Mouse (Mus musculus) liver, embryonic 12.5 days (tissue): ENCODE data around the gene Mup18. TPM values are rescaled to one million over a fixed set of nuclear protein-coding genes. Genes with fewer than 3 reads are reported as not detected.
"Not testable (repeated sequence)": the region's sequence is repeated elsewhere in the genome, so short reads cannot be mapped to it uniquely, and the experiment has no call there.

Experiments
- ATAC-seq: fragments of 200-750 bp; cut with Nextera tagmentation; 2 replicates; pipeline ENCODE4 v1.8.0; 2017; ENCODE audit warnings: moderate number of reproducible peaks, mild to moderate bottlenecking, moderate library complexity
- H3K27ac ChIP-seq: fragments of 300-500 bp; sonication (generic); 2 replicates; pipeline ENCODE4 v1.5.1; 2016; ENCODE audit warnings: mild to moderate bottlenecking
- H3K27me3 ChIP-seq: fragments of 300-500 bp; sonication (generic); replicated peaks from 2 replicates; pipeline ENCODE4 v1.6.1; 2016; ENCODE audit warnings: mild to moderate bottlenecking, moderate library complexity
- H3K36me3 ChIP-seq: fragments of 300-500 bp; sonication (generic); 2 replicates; pipeline ENCODE4 v1.6.1; 2016; ENCODE audit warnings: mild to moderate bottlenecking, moderate library complexity
- H3K4me1 ChIP-seq: fragments of 300-500 bp; sonication (generic); 2 replicates; pipeline ENCODE4 v1.6.1; 2016
- H3K4me2 ChIP-seq: fragments of 300-500 bp; sonication (generic); 2 replicates; pipeline ENCODE4 v1.6.1; 2016; ENCODE audit warnings: mild to moderate bottlenecking, moderate library complexity
- H3K4me3 ChIP-seq: fragments of 300-500 bp; sonication (generic); 2 replicates; pipeline ENCODE4 v1.5.1; 2016; ENCODE audit warnings: mild to moderate bottlenecking, moderate library complexity
- H3K9ac ChIP-seq: fragments of 300-500 bp; sonication (generic); 2 replicates; pipeline ENCODE4 v1.6.1; 2016; ENCODE audit warnings: mild to moderate bottlenecking, moderate library complexity
- H3K9me3 ChIP-seq: fragments of 300-500 bp; sonication (generic); replicated peaks from 2 replicates; pipeline ENCODE4 v1.6.1; 2016; ENCODE audit warnings: mild to moderate bottlenecking, moderate library complexity
- WGBS: fragments of 180-500 bp; shearing (Covaris S2); methylation state at CpG from one replicate; pipeline ENCODE4 v1.1.7; 2016; ENCODE audit not compliant: insufficient replicate concordance; 5-methylcytosine and 5-hydroxymethylcytosine counted together
- polyA plus RNA-seq: library from polyadenylated mRNA; unstranded; fragments of >200 nt; fragmentation: Nextera tagmentation; extraction: Ambion mirVana; gene quantifications from 2 replicates; pipeline ENCODE4 v1.2.1, GENCODE M21; 2016

The Mup18 gene
- not detected in 2 replicates for polyA plus RNA-seq

DNA sequence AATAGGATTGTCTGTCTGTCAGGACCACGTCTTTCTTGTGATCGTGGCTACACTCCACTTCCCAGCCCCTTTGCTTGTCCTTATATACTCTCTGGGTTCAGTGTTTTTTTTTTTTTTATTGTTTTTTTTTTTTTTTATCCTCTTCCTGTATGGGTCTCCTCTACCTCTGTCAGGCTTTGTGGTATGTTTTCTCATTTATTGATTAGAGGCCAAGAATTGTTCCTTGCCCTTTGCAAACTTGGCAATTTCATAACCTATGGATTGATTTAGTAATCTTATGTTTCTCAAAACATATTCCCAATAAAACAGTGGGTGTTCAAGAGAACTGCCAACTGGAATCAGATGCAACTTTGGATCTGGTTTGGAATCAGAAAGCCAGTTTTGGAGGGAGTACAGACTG is at the start of gene Mup18:
TSS of gene Mup18 (minus strand) at position 101 of the 400 bp plus-strand sequence.
- H3K36me3 ChIP-seq, H3K9me3 ChIP-seq, H3K27me3 ChIP-seq, H3K4me2 ChIP-seq, H3K4me3 ChIP-seq, H3K27ac ChIP-seq, H3K4me1 ChIP-seq, H3K9ac ChIP-seq, ATAC-seq: not testable (repeated sequence)
- WGBS, result 64% methylated on average over 2 of the region's 2 CpGs

DNA sequence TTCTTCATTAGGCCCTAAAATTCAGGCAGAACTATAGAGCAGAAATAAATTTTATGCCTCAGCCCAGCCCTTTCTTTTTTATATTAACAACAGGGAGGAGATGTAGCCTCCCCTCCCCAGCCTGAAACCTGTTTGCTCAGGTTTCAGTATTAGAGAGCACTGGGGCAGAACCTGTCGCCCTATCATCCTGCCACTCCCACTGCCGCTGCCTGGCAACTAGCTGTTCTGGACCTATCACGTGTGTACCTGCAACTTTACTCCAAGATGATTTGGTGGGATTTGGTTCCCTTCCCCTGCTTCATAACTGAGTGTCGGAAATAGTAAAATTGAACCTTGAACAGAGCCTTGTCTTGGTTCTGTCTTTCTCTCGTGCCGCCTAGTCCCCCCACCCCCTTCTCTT is 40.4 kb upstream of the Mup18 start:
- not testable (repeated sequence) for ATAC-seq, H3K4me1 ChIP-seq, H3K4me3 ChIP-seq, H3K27ac ChIP-seq, H3K27me3 ChIP-seq, H3K4me2 ChIP-seq, H3K36me3 ChIP-seq, H3K9me3 ChIP-seq, H3K9ac ChIP-seq
- WGBS, result 70% methylated on average over 6 of the region's 6 CpGs

Other genes with a start within 250 kb of the Mup18 start
- gene Mup15, start 234.4 kb downstream of the Mup18 start, polyA plus RNA-seq, result not detected in 2 replicates
- gene Mup16, start 154.6 kb downstream of the Mup18 start, polyA plus RNA-seq, result not detected in 2 replicates
- not detected in 2 replicates for gene Mup17, start 78.3 kb downstream of the Mup18 start, polyA plus RNA-seq
- gene Mup19, start 108.1 kb upstream of the Mup18 start, polyA plus RNA-seq, result not detected in 2 replicates
- not detected in 2 replicates for gene Mup5, start 161.1 kb upstream of the Mup18 start, polyA plus RNA-seq